Mouse (Mus musculus) testis, adult 2 months (tissue): ENCODE data around the gene Yif1a.

Experiments
- CTCF ChIP-seq: fragments of 200-500 bp; IDR thresholded peaks from 2 replicates; pipeline ENCODE4 v1.5.1; 2012; ENCODE audit warnings: low read depth, mild to moderate bottlenecking, inconsistent platforms, low read length, moderate library complexity; ENCODE audit not compliant: control insufficient read depth, insufficient read depth, insufficient replicate concordance
- POLR2A ChIP-seq: fragments of 200-500 bp; IDR thresholded peaks from 2 replicates; pipeline ENCODE4 v1.6.1; 2012; ENCODE audit warnings: low read depth, mild to moderate bottlenecking, inconsistent platforms, low read length, moderate library complexity; ENCODE audit not compliant: control insufficient read depth

DNA sequence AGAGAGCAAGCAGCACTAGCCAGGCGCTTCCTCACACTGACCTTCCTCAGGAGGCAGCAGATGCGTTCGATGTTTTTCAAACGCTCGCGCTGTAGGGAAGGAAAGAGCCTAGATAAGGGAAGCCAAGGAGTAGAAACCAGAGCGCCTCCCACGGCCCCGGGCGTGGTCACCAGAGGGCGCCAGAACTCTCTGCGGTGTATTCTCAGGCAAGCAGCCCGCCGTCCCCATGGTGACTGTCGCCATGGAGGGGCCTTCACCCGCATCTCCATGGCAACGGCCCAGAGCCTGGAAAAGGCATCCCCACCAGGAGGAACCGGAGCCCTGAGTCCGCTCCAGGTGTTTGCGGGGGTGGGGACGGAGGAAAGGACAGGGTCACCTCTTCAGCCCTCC, 5.9 kb downstream of the Yif1a start:
- peak; percentile 66; the same call in 1 of the 2 replicates for TF ChIP-seq CTCF
- TF ChIP-seq POLR2A = no peak
